Mouse (Mus musculus) T-cell, adult 2 months (primary cell): Measurements from ENCODE around the gene Trit1.
"Not testable (repeated sequence)": the region's sequence is repeated elsewhere in the genome, so short reads cannot be mapped to it uniquely, and the experiment has no call there.

ENCODE experiments used
- DNase-seq: peaks from one replicate; pipeline ENCODE4 v3.0.0; 2022; ENCODE audit warnings: low spot score

The Trit1 gene

GRCm38 (mm10) chr4:123016451-123016957, at the start of gene Trit1:
Gene Trit1 (plus strand): TSS chr4:123016597.
- peak; percentile 96 for DNase-seq

GRCm38 (mm10) chr4:122968106-122968505, 48.3 kb upstream of the Trit1 start:
- no peak for DNase-seq

GRCm38 (mm10) chr4:122971191-122971590, 45.2 kb upstream of the Trit1 start:
- no peak for DNase-seq

GRCm38 (mm10) chr4:122971646-122972045, 44.8 kb upstream of the Trit1 start:
- no peak for DNase-seq

- DNase-seq = no peak
Measured at GRCm38 (mm10) chr4:122972056-122972455, 44.3 kb upstream of the Trit1 start.

GRCm38 (mm10) chr4:122974976-122975520, 41.3 kb upstream of the Trit1 start:
- no peak for DNase-seq

- DNase-seq = no peak
Measured at GRCm38 (mm10) chr4:122976885-122977284, 39.5 kb upstream of the Trit1 start.

GRCm38 (mm10) chr4:122978850-122979249, 37.5 kb upstream of the Trit1 start:
- DNase-seq = no peak

- no peak for DNase-seq
Measured at GRCm38 (mm10) chr4:122979826-122980225, 36.6 kb upstream of the Trit1 start.

- DNase-seq = no peak
Measured at GRCm38 (mm10) chr4:122980684-122981083, 35.7 kb upstream of the Trit1 start.

GRCm38 (mm10) chr4:122981238-122981637, 35.2 kb upstream of the Trit1 start:
- DNase-seq = no peak

- DNase-seq = no peak
Measured at GRCm38 (mm10) chr4:122981930-122982329, 34.5 kb upstream of the Trit1 start.

GRCm38 (mm10) chr4:122982537-122982936, 33.9 kb upstream of the Trit1 start:
- DNase-seq = no peak

- DNase-seq = peak; percentile 38
Measured at GRCm38 (mm10) chr4:122983486-122984261, 32.7 kb upstream of the Trit1 start.

- DNase-seq = peak; percentile 73
Measured at GRCm38 (mm10) chr4:122985110-122985509, 31.3 kb upstream of the Trit1 start.

- no peak for DNase-seq
Measured at GRCm38 (mm10) chr4:122987421-122987820, 29.0 kb upstream of the Trit1 start.

- DNase-seq = not testable (repeated sequence)
Measured at GRCm38 (mm10) chr4:122988004-122988403, 28.4 kb upstream of the Trit1 start.

GRCm38 (mm10) chr4:122991177-122991576, 25.2 kb upstream of the Trit1 start:
- no peak for DNase-seq

GRCm38 (mm10) chr4:122992276-122992675, 24.1 kb upstream of the Trit1 start:
- no peak for DNase-seq

- peak; percentile 79 for DNase-seq
Measured at GRCm38 (mm10) chr4:122995404-122996220, 20.8 kb upstream of the Trit1 start, which contains the start of gene Mycl. Gene Mycl (plus strand): TSS chr4:122995652.

GRCm38 (mm10) chr4:122996221-122996617, 20.2 kb upstream of the Trit1 start:
- DNase-seq = no peak

GRCm38 (mm10) chr4:122996618-122997381, 19.6 kb upstream of the Trit1 start:
- DNase-seq = no peak
